In genomic region chr11:95939828-95940507, GRCm38 (mm10) we compare ENCODE assay signal across 13 mouse cellular contexts. TPM values are rescaled to one million over a fixed set of nuclear protein-coding genes. Genes with fewer than 3 reads are reported as not detected.
DNase-seq lines count a peak whose midpoint lies in the region; ATAC-seq and TF ChIP-seq lines count a peak whose summit lies in the region.
"Had no signal": no experiment of that assay in that cellular context is flagged by ENCODE, and none has a peak within 500 bp of the region (broad histone marks: within the 10 kb centered on the region; RNA-seq: fewer than 3 reads in every experiment).

No protein-coding gene starts in this region.

- H3K4me2 ChIP-seq in liver, postnatal 0 days (ENCODE audit: low read depth, low read length) = no peak overlapping the region
- H3K4me2 ChIP-seq: heart, embryonic 11.5 days had no signal

- 0 out of 2 replicates have a peak, but pooled peaks have one; percentile 15 for TF ChIP-seq CTCF in layer of hippocampus, adult 2 months (conservative IDR thresholded peaks at IDR 0.05)
- peak; percentile 61 for TF ChIP-seq CTCF in liver, postnatal 0 days (IDR thresholded peaks at IDR 0.05; ENCODE audit: low read depth)

- no peak overlapping the region for H3K9ac ChIP-seq in liver, postnatal 0 days (replicated peaks)

- no peak for ATAC-seq in liver, postnatal 0 days
- ATAC-seq: forebrain, embryonic 16.5 days; midbrain, embryonic 16.5 days had no signal

- 32% methylated on average over 11 of the region's 11 CpGs for WGBS in liver, postnatal 0 days (ENCODE audit: insufficient replicate concordance)

- no peaks in the 10 kb centered on the region for H3K9me3 ChIP-seq in liver, postnatal 0 days (ENCODE audit: low read length)

- no peak for TF ChIP-seq EP300 in liver, postnatal 0 days (IDR thresholded peaks at IDR 0.05; ENCODE audit: low read depth)

- H3K36me3 ChIP-seq in liver, postnatal 0 days (replicated peaks; ENCODE audit: insufficient read depth, low read length) = no peaks in the 10 kb centered on the region

- H3K27ac ChIP-seq in layer of hippocampus, adult 2 months = no peak overlapping the region
- no peak overlapping the region for H3K27ac ChIP-seq in liver, postnatal 0 days (ENCODE audit: low read depth)

- H3K4me3 ChIP-seq in layer of hippocampus, adult 2 months = no peak overlapping the region
- H3K4me3 ChIP-seq in liver, postnatal 0 days (ENCODE audit: low read depth, low read length) = no peak overlapping the region

- H3K27me3 ChIP-seq in liver, postnatal 0 days (ENCODE audit: insufficient read depth, low read length) = no peaks in the 10 kb centered on the region

- H3K4me1 ChIP-seq in liver, postnatal 0 days (ENCODE audit: insufficient read depth) = no peaks in the 10 kb centered on the region

- DNase-seq in layer of hippocampus, adult 2 months (ENCODE audit: low spot score in 2 of 2) = no peak
- DNase-seq in layer of hippocampus, postnatal 14 days (ENCODE audit: low spot score in 2 of 2) = no peak
- peak; percentile 65 for DNase-seq in ES-CJ7 (ENCODE audit: low read depth, low spot score)
- DNase-seq in c-Kit-positive CD71-negative TER-119-negative erythroid progenitor cells, embryonic 14.5 days (ENCODE audit: low read depth) = peak; percentile 20
- peak; percentile 50 for DNase-seq in liver, postnatal 0 days
- no peak for DNase-seq in spleen, adult 18-20 months
- DNase-seq in right cerebral cortex, postnatal 36 days (ENCODE audit: low spot score in 2 of 2) = no peak
- no peak for DNase-seq in cerebellum, postnatal 10 days
- DNase-seq: cerebellum, postnatal 25 days; retina, postnatal 1 day had no signal

RNA-seq across cellular contexts. Expression of gene B4galnt2, which starts 25.3 kb away (rescaled TPM):
- not detected for total RNA-seq in layer of hippocampus, adult 2 months (2021)
- total RNA-seq in layer of hippocampus, postnatal 14 days (2021) = not detected
- 0.14 and 0.18 TPM in 2 replicates for polyA plus RNA-seq in liver, postnatal 0 days (2015; fragmentation: Nextera tagmentation; extraction: Ambion mirVana)
- polyA plus RNA-seq: forebrain, embryonic 16.5 days; midbrain, embryonic 16.5 days had no signal

Comparison
In these comparisons a context has a peak if more than half of its experiments do, and no peak if none do; other contexts are left out.
1. DNase-seq: peak in ES-CJ7 (single experiment), c-Kit-positive CD71-negative TER-119-negative erythroid progenitor cells, embryonic 14.5 days (single experiment) and liver, postnatal 0 days (single experiment); none in layer of hippocampus, adult 2 months (0 of 2), layer of hippocampus, postnatal 14 days (0 of 2), spleen, adult 18-20 months (0 of 2), right cerebral cortex, postnatal 36 days (0 of 2) and cerebellum, postnatal 10 days (0 of 2).